Mouse (Mus musculus) small intestine, adult 2 months (tissue): ENCODE measurements around the gene Prdm8. TPM values are rescaled to one million over a fixed set of nuclear protein-coding genes. Genes with fewer than 3 reads are reported as not detected.

ENCODE experiments used
- H3K27ac ChIP-seq: fragments of 200-500 bp; 2 replicates; pipeline ENCODE4 v1.5.1; 2012; ENCODE audit warnings: low read depth, low read length, control low read depth, inconsistent platforms; ENCODE audit not compliant: insufficient read depth
- H3K27me3 ChIP-seq: fragments of 200-500 bp; 2 replicates; pipeline ENCODE4 v1.6.1; 2012; ENCODE audit warnings: mild to moderate bottlenecking, moderate library complexity, low read length, inconsistent platforms; ENCODE audit not compliant: control insufficient read depth, insufficient read depth
- H3K36me3 ChIP-seq: fragments of 200-500 bp; 2 replicates; pipeline ENCODE4 v1.6.1; 2012; ENCODE audit warnings: mild to moderate bottlenecking, low read length, control low read depth, inconsistent platforms; ENCODE audit not compliant: control insufficient read depth, insufficient read depth
- H3K4me1 ChIP-seq: fragments of 200-500 bp; 2 replicates; pipeline ENCODE4 v1.6.1; 2012; ENCODE audit warnings: low read length, inconsistent platforms, mixed read lengths; ENCODE audit not compliant: control insufficient read depth, insufficient read depth, insufficient read length
- H3K4me3 ChIP-seq: fragments of 200-500 bp; 2 replicates; pipeline ENCODE4 v1.5.1; 2012; ENCODE audit warnings: low read depth, mild to moderate bottlenecking, control low read depth, inconsistent platforms, low read length, moderate library complexity
- CTCF ChIP-seq: fragments of 200-500 bp; IDR thresholded peaks from 2 replicates; pipeline ENCODE4 v1.5.1; 2012; ENCODE audit warnings: low read depth, mild to moderate bottlenecking, control low read depth, inconsistent platforms, low read length, moderate library complexity, mixed read lengths; ENCODE audit not compliant: insufficient replicate concordance, insufficient read length; ENCODE audit errors: extremely low read depth
- POLR2A ChIP-seq: fragments of 200-500 bp; IDR thresholded peaks from 2 replicates; pipeline ENCODE4 v1.6.1; 2012; ENCODE audit warnings: low read depth, mild to moderate bottlenecking, control low read depth, inconsistent platforms, low read length, moderate library complexity
- WGBS: fragments of 180-500 bp; shearing (Covaris S2); methylation state at CpG from one replicate; pipeline ENCODE4 v1.1.7; 2018; 5-methylcytosine and 5-hydroxymethylcytosine counted together
- polyA plus RNA-seq: library from polyadenylated mRNA; depleted of rRNA; stranded (reverse); fragments of >200 nt; gene quantifications from 2 replicates; pipeline ENCODE4 v1.2.3, GENCODE M21; 2012

Prdm8 gene
- polyA plus RNA-seq, 1 experiment, result 0.05 TPM

DNA sequence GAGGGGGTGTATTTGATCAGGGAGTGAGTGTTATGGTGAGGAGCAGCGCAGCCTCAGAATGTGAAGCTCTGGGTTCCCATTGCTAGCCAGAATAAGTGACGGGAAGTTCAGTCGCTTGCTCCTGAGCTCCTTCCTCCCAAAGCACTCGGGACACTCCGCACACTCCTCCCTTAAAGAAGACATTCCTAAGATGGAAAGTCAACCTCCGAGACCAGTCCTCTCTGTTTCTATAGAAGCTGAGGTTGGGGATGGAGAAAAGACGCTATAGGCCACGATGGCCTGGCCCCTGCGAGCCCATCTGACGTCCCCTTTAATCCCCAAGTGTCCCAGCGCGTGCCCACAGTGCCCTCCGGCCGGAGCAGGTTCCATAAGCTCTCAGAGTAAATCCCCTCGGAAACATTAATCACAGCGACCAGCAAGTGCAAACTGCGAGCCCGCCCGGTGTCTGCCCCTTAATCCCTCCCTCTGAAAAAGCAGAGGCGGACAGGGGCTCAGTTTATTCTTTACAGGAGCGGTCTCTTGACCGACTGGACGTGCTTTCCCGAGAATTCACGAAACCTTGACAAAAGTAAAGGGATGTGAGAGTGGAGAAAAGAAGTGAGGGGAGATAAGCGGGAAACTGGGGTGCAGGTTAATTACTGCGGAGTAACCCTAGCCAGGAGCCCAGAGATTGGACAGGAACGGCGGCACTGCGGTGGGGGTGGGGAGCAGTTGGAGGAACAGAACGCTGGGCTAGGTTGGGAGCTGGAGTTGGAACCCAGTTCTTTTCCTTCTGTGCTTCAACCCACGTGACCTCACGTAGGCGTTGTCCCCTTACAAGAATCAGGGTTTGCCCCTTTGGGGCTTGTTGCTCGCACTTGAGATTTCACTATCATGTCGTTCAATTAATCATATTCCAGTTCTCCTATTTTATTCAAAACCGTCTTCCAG, 1.6 kb downstream of the Prdm8 start:
- Histone ChIP-seq H3K27me3 (peaks cover 60% of the 10 kb centered on the region), H3K27ac (no peak overlapping the region), H3K4me1 (peaks cover 2% of the 10 kb centered on the region), H3K4me3 (peak overlapping the region; percentile 31), H3K36me3 (no peaks in the 10 kb centered on the region)
- WGBS, result 2% methylated on average over 37 of the region's 37 CpGs
- TF ChIP-seq CTCF, result no peak
- no peak for TF ChIP-seq POLR2A

DNA sequence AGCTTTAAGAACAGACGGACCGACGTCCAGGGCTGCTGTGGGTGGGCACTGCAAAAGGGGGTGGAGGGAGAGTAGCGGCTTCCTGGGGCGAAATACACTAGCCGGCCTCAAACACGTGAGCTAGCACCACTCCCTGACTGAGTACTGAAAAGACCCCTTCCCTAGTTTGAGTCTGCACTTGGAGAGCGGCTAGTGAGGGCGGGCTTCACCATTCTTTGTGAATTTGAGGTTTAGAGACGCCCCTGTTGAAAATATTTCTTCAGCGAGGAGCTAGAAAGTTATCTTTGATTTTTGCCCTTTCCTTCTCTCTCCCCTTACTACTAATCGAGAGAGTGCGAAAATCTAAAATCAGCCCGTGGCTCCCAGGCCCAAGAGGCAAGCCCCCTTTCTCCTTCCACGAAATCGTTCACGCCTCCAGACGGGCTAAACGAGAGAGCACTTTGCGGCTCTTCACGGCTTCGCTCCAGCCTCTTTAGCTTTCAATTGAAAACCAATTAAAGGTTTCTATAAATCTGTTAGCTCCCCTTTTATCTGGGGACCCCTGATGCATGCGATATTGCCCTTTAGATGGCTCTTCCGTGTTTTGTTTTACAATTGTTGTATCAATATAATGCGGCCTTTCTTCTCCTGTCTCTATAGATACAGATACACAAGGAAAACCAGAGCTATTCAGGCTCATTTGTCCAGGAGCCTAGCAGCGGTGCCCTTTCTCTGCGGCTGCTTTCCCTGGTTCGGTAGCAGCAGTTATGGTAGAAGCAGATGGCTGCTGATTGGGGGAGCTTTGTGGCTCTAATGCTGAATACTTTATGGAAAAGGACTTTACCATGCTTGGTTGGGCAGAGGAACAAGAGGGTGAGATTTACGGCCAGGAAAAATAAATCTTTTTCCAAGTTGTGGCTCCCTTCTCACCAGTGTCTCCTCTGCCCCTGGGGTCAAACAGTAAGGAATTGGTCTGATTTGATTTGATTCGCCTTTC, 2.7 kb downstream of the Prdm8 start:
- TF ChIP-seq POLR2A (no peak), CTCF (no peak)
- WGBS, result 13% methylated on average over 30 of the region's 30 CpGs
- Histone ChIP-seq H3K4me1 (peaks cover 2% of the 10 kb centered on the region), H3K27ac (no peak overlapping the region), H3K36me3 (no peaks in the 10 kb centered on the region), H3K27me3 (peaks cover 60% of the 10 kb centered on the region), H3K4me3 (no peak overlapping the region)

DNA sequence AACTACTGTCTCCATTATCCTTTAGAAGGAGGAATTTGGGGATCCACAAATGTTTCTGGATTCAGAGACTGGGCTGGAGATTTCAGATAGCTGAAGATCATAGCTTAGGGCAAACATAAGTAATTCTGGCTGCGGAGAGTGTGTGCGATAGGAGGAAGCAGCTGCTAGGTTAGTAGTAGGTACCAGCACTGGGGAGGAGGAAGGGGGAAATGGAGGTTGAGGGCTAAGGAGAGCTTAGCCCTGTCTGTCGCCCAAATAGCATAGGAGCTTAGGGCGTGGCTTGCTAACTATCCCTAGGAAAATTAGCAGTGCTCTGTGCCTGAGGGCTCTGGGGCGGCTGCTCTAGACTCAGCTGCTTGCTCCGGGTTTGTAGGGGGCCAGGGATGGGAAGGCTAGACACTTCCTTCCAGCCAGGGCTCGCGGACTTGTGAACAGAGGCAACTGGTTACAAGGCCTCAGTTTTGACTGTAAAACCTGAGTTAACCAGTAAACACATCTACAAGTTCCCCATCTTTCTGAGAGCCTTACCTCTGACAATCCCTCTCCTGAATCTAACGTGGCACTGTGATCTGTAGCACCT, 4.7 kb downstream of the Prdm8 start:
- Histone ChIP-seq H3K36me3 (no peaks in the 10 kb centered on the region), H3K27me3 (peaks cover 56% of the 10 kb centered on the region), H3K4me1 (peaks cover 2% of the 10 kb centered on the region), H3K27ac (no peak overlapping the region), H3K4me3 (no peak overlapping the region)
- TF ChIP-seq CTCF (no peak), POLR2A (no peak)
- WGBS, result 21% methylated on average over 9 of the region's 9 CpGs

DNA sequence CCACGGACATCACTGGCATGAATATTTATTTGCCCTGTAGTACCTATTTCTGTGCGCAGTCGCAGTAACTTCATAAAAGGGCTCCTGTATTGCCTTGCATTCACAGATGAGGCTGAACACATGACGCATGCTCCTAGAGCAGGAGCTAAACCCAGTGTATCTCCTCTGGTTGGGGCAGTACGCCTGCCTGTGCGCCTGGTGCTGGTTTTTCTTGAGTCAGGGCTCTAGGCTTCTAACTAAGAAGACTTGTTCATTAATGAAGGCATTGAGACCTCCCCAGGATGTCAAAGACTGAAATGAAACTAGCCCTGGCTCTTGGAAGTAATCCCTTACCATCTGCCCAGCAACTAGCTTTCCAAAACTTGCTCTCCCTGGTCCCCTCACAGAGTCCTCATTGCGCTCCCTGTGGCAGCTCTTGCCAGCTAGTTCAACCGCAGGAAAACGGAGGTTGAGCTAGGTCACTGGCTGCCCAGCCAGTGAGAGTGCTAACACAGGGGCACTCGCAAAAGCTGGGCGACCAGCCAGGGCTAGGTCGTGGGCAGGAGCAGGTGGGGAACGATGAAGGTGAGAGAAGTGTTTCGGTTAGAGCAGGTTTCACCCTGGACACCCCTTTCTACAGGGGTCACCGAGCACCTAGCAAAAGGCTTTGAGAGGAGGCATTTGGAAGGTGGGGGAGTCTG, 5.6 kb downstream of the Prdm8 start:
- peaks cover 50% of the 10 kb centered on the region for H3K27me3 ChIP-seq
- H3K4me3 ChIP-seq, result no peak overlapping the region
- TF ChIP-seq POLR2A (no peak), CTCF (no peak)
- H3K27ac ChIP-seq, result no peak overlapping the region
- H3K4me1 ChIP-seq, result peaks cover 2% of the 10 kb centered on the region; the same call in 1 of the 2 replicates
- 14% methylated on average over 15 of the region's 15 CpGs for WGBS
- H3K36me3 ChIP-seq, result no peaks in the 10 kb centered on the region

DNA sequence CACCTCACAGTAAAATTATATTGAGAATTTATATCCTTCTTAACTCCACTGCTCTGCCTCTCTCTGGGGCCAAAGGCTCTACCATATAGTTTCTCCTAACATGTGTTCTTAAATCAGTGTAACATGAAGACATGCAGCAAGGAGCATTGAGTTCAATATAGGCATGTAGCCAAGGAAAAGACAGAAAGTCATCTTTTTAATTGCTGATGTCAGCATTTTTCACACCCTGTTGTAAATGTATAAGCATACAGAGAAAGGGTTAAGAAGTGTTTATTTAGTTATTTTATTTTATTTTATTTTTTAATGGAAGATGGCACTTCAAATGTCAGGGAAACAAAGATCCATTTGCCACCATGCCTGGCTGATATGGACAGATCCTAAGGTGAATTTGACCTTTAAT, 6.7 kb downstream of the Prdm8 start:
- Histone ChIP-seq H3K27me3 (peaks cover 45% of the 10 kb centered on the region), H3K4me1 (no peaks in the 10 kb centered on the region), H3K36me3 (no peaks in the 10 kb centered on the region), H3K4me3 (no peak overlapping the region), H3K27ac (no peak overlapping the region)
- no peak for TF ChIP-seq CTCF
- TF ChIP-seq POLR2A, result no peak

DNA sequence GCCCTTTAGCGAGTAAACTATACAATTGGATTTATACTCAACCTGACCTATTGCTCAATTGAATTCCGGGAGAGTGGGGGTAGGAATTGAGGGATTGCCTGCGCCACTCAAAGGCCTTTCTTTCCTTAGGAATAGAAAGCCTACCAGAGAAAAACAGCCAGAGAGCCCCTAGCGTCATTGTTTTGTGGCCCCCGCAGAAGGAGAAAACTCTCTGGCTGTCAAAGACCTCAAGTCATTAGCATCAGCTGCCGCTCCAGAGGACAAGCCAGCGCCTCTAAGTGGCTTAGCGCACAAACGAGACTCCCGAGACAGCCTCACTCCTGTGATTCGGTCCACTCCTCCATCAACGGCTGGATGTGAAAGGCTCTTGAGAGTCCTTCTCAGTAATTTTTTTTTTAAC, 12.6 kb downstream of the Prdm8 start:
- no peak overlapping the region for H3K4me3 ChIP-seq
- TF ChIP-seq CTCF (no peak), POLR2A (no peak)
- 10% methylated on average over 12 of the region's 12 CpGs for WGBS
- H3K36me3 ChIP-seq, result no peaks in the 10 kb centered on the region
- peaks cover 47% of the 10 kb centered on the region for H3K27me3 ChIP-seq
- H3K4me1 ChIP-seq, result no peaks in the 10 kb centered on the region
- H3K27ac ChIP-seq, result no peak overlapping the region
